Mouse (Mus musculus): ENCODE data around the gene Hlcs.

DNA sequence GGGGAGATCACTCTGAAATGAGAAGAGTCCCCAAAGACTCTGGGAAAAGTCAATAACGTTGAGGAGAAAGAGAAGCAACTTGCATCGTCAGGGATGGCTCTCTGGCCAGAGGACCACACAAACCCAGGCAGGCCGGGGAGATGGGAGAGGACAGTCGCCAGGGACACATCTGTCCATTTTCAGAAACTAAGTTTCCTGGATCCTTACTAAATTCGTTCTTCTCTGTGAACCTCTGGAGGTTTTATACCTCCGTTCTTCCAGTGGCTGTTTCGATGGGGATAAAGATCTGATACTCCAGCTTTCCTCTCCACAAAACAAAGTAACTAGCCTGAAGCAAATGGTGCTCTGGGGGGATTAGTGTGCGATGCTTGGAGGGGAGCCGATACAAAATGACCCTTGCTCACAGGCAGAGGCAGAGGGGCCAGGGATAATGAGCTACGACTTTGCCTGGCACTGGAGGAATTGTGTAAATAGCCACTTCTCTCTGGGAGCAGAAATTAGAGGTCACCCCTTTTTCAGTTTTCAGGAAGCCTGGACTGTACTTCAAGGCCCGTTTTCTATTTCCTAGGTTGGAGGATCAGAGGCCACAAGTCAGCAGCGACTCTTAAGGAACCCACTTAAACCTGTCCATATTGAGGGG, 220.7 kb downstream of the Hlcs start:
- no peak for TF ChIP-seq CTCF (IDR thresholded peaks at IDR 0.05; ENCODE audit: low read depth)
- TF ChIP-seq EP300 (IDR thresholded peaks at IDR 0.05; ENCODE audit: low read depth): no peak
